Mouse (Mus musculus) kidney, adult 2 months (tissue): Measurements from ENCODE around the gene Ankrd52. TPM values are rescaled to one million over a fixed set of nuclear protein-coding genes. Genes with fewer than 3 reads are reported as not detected.

ENCODE experiments used
- DNase-seq: peaks from one replicate; pipeline ENCODE4 v3.0.0; 2021
- H3K27ac ChIP-seq: fragments of 200-500 bp; 2 replicates; pipeline ENCODE4 v1.5.1; 2012; ENCODE audit warnings: low read depth, low read length, control low read depth, inconsistent platforms; ENCODE audit not compliant: insufficient read depth
- H3K27me3 ChIP-seq: fragments of 200-500 bp; replicated peaks from 2 replicates; pipeline ENCODE4 v1.6.1; 2012; ENCODE audit warnings: mild to moderate bottlenecking, moderate library complexity, low read length, inconsistent platforms; ENCODE audit not compliant: control insufficient read depth, insufficient read depth
- H3K36me3 ChIP-seq: fragments of 200-500 bp; 2 replicates; pipeline ENCODE4 v1.6.1; 2012; ENCODE audit warnings: mild to moderate bottlenecking, moderate library complexity, low read length, inconsistent platforms; ENCODE audit not compliant: control insufficient read depth, insufficient read depth
- H3K4me1 ChIP-seq: fragments of 200-500 bp; 2 replicates; pipeline ENCODE4 v1.6.1; 2011; ENCODE audit warnings: low read length; ENCODE audit not compliant: control insufficient read depth, insufficient read depth
- H3K4me3 ChIP-seq: fragments of 200-500 bp; 2 replicates; pipeline ENCODE4 v1.5.1; 2011; ENCODE audit warnings: mild to moderate bottlenecking, low read depth, low read length, control low read depth; ENCODE audit not compliant: insufficient read depth
- CTCF ChIP-seq: fragments of 200-500 bp; conservative IDR thresholded peaks from 2 replicates; pipeline ENCODE4 v1.5.1; 2011; ENCODE audit warnings: low read depth, mild to moderate bottlenecking, control low read depth, low read length, moderate library complexity, mixed read lengths; ENCODE audit not compliant: insufficient read depth, insufficient read length
- POLR2A ChIP-seq: fragments of 200-500 bp; IDR thresholded peaks from one replicate; pipeline ENCODE4 v1.6.1; 2011; ENCODE audit warnings: low read depth, low read length, control low read depth
- WGBS: fragments of 180-500 bp; shearing (Covaris S2); methylation state at CpG from one replicate; pipeline ENCODE4 v1.1.7; 2018; 5-methylcytosine and 5-hydroxymethylcytosine counted together
- polyA plus RNA-seq: library from polyadenylated mRNA; depleted of rRNA; stranded (reverse); fragments of >200 nt; gene quantifications from 2 replicates; pipeline ENCODE4 v1.2.3, GENCODE M21; 2012

Ankrd52 gene
- polyA plus RNA-seq, 1 experiment = 21.5 TPM

DNA sequence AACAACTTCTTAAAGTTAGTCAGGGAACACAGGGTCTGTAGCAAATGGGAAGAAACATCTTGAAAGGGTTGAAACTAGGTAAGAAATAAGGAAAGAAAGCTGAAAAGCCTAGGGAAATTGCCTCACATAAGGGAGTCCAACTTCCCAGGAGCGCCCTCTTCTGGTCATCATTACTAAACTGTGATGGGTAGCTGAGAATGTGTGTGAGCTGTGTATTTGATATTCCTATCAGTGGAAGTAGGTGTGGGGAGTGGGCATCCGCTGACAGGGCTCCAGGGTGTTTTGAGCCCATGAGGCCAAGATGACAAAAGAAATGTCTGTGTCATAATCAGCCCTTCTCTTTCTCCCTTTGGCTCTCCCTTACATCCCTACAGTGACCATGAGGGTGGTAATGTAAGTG is 18.1 kb upstream of the Ankrd52 start:
- 58% methylated on average over 2 of the region's 2 CpGs for WGBS
- no peaks in the 10 kb centered on the region for H3K4me1 ChIP-seq

DNA sequence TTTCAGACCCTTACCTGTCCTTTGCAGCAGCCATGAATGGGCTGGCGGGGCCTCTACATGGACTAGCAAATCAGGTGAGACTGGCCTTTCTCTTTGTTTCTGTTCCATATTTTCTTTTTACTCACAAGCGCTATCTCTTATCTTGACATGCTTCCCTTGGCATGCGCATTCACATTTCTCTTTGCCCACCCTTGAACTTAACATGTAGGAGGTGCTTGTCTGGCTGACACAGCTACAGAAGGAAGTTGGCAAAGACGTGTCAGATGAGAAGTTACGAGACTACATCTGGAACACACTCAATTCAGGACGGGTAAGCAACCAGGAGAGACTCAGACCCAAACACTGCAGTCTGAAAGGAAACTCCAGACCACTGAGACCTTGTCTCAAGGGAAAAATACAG is 17.7 kb upstream of the Ankrd52 start:
- 83% methylated on average over 6 of the region's 6 CpGs for WGBS
- DNase-seq = no peak
- peaks cover 8% of the 10 kb centered on the region; the same call in 1 of the 2 replicates for H3K36me3 ChIP-seq
- no peak overlapping the region for H3K4me3 ChIP-seq
- H3K27me3 ChIP-seq = no peaks in the 10 kb centered on the region
- no peaks in the 10 kb centered on the region for H3K4me1 ChIP-seq
- no peak for TF ChIP-seq POLR2A
- no peak for TF ChIP-seq CTCF
- no peak overlapping the region for H3K27ac ChIP-seq

More for the DNA sequence above, 18.1 kb upstream of the Ankrd52 start:
- Histone ChIP-seq H3K27me3 (no peaks in the 10 kb centered on the region), H3K27ac (no peak overlapping the region), H3K36me3 (peaks cover 12% of the 10 kb centered on the region), H3K4me3 (no peak overlapping the region)
- TF ChIP-seq CTCF (peak; percentile 26; the same call in 1 of the 2 replicates), POLR2A (no peak)
- DNase-seq = peak; percentile 71

DNA sequence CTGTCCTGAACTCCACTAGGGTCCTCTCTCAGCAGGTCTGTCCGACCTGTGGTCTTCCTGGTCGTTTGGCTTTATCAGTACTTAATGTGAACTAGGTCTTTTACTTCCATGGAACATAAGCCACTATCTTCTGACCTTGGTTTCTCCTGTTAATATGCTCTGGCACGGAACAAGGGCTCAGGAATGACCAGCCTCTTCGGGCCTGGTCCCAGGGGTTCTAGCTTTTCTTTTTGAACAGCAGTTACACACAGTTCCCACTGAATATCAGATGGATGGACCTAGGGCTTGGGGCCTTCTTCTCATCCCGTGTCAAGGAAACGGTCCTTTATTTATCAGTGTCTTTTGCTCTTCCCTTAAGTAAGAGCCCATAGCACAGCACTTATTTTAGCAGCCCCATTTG is 15.1 kb upstream of the Ankrd52 start:
- WGBS = 87% methylated on average over 6 of the region's 6 CpGs
- H3K27me3 ChIP-seq = no peaks in the 10 kb centered on the region
- H3K4me3 ChIP-seq = no peak overlapping the region
- no peak for DNase-seq
- peaks cover 8% of the 10 kb centered on the region; the same call in 1 of the 2 replicates for H3K36me3 ChIP-seq
- TF ChIP-seq POLR2A = no peak
- TF ChIP-seq CTCF = no peak
- H3K27ac ChIP-seq = no peak overlapping the region; the same call in 1 of the 2 replicates
- H3K4me1 ChIP-seq = no peaks in the 10 kb centered on the region

DNA sequence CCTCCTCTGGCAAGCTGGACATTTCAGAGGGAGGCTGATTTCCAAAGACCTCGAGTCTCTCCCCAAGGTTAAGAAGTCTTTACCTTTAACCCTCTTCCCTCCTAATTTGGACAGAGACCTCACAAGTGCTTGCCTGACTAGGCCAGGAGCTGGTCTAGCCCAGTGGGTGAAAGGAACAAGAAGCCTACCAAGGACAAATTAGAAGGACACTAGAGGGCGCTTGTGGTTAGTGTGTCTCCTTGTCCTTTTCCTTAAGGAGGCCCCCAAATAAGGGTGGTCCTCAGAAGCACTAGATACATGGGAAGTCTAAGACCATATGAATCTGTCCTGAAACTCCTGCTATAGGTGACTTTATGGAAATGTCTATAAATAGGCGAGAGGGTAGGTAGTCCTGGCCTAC is 14.3 kb upstream of the Ankrd52 start:
- TF ChIP-seq POLR2A (no peak), CTCF (peak; percentile 40)
- H3K36me3 ChIP-seq = peaks cover 8% of the 10 kb centered on the region; the same call in 1 of the 2 replicates
- peaks cover 2% of the 10 kb centered on the region; the same call in 1 of the 2 replicates for H3K4me1 ChIP-seq
- DNase-seq = peak; percentile 57
- 48% methylated on average over 3 of the region's 3 CpGs for WGBS
- H3K4me3 ChIP-seq = no peak overlapping the region
- no peak overlapping the region for H3K27ac ChIP-seq
- H3K27me3 ChIP-seq = no peaks in the 10 kb centered on the region

DNA sequence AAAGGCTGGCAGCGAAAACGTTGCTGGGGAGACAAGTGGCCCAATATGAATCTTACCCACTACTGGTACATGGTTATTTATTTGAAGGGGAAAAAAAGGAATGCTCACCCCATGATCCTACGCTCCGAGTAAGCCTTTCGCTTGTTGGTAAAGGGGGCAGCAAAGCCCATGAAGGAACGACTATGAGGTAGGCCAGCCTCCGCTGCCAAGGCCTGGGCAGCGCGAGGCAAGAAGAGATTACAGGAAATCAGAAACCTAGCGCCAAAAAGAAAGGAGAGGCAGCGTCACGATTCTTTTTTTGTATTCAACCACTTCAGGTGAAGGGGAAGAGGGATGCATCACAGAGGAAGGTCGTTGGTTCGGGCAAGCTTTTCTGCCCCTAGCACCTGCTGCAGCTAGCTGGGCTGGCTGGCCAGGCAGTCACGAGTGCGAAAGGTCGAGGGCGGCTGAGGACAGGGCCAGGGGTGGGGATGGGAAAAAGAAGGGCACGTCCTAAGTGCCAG is 9.0 kb upstream of the Ankrd52 start:
- H3K27ac ChIP-seq = peak overlapping the region; percentile 80
- no peaks in the 10 kb centered on the region for H3K27me3 ChIP-seq
- peaks cover 4% of the 10 kb centered on the region; the same call in 1 of the 2 replicates for H3K36me3 ChIP-seq
- TF ChIP-seq CTCF = no peak
- no peak for TF ChIP-seq POLR2A
- peaks cover 10% of the 10 kb centered on the region for H3K4me1 ChIP-seq
- WGBS = 13% methylated on average over 19 of the region's 19 CpGs
- peak; percentile 87 for DNase-seq
- H3K4me3 ChIP-seq = peak overlapping the region; percentile 75

DNA sequence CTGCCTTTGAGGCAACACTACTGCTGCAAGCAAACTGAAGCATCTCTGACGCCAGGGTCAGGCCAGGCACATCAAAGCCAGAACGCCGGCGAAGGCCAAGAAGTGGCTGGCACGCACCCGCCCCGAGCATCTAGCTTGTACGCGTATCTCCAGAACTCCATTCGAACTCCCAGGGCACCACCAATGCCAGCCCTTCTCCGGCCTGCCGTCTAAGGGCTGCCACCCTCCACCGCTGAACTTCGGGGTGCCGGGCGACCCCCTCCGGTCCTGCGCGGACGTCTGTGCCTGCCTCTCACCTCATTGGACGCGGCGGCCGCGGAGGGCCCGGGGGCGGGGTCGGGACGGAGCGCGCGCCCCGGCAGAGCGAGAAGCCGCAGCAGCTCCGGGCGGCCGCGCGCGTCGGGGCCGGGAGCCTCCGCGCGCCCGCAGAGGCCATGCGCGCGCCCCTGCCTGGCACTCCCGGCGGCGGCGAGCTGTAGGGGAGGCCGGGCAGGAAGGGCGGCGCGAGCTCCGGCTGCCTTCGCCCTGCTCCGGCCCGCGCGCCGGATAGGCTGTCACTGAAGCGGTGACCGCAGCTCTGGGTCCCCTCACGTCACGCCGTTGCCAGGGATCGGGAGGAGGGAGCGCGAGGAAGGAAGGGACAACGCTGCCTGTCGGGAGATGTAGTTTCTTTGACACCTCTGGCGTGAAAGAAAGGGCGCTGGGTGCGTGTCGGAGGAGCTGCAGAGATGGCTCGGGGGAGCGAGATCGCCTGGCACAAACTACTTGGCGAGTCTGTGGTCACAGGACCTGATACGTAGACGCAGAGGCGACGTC is 8.3 kb upstream of the Ankrd52 start, which contains the start of gene Coq10a:
Coq10a (minus strand) TSS at position 596 of the 816 bp plus-strand sequence.
- Histone ChIP-seq H3K27ac (peak within 1 kb of the TSS; percentile 80), H3K4me3 (peak within 1 kb of the TSS; percentile 75), H3K36me3 (no peaks in the 10 kb centered on the region), H3K4me1 (peaks cover 10% of the 10 kb centered on the region), H3K27me3 (no peaks in the 10 kb centered on the region)
- WGBS = 2% methylated on average over 72 of the region's 87 CpGs
- DNase-seq = peak; percentile 96
- TF ChIP-seq CTCF = no peak
- TF ChIP-seq POLR2A = peak; percentile 83

DNA sequence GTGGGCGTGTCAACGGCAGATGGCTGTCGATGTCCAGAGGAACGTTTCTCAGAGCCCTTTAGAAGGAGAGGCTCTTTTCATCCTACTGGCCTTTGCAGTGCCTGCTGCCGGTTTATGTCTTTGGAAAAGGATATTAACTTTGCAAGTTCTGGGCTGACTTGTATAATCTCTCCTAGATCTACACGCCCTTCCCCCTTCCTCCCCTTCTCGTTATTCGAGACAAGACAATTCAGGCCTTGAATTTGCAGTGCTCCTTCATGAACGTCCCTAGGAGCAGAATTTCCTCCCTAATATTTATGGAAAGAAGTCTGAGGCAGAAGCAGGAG is 7.7 kb upstream of the Ankrd52 start:
- Histone ChIP-seq H3K4me3 (peak overlapping the region; percentile 75), H3K36me3 (no peaks in the 10 kb centered on the region), H3K4me1 (peaks cover 10% of the 10 kb centered on the region), H3K27me3 (no peaks in the 10 kb centered on the region), H3K27ac (peak overlapping the region; percentile 54)
- TF ChIP-seq CTCF = no peak
- no peak for TF ChIP-seq POLR2A
- 4% methylated on average over 9 of the region's 9 CpGs for WGBS
- DNase-seq = no peak
